In genomic region chr1:63102758-63103451, GRCm38 (mm10) we compare ENCODE assay signal across 24 mouse cellular contexts.
"Had no signal": no experiment of that assay in that cellular context is flagged by ENCODE, and none has a peak within 500 bp of the region (broad histone marks: within the 10 kb centered on the region; RNA-seq: fewer than 3 reads in every experiment).

No protein-coding gene starts in this region.

- H3K27ac ChIP-seq: kidney, postnatal 0 days; layer of hippocampus, adult 2 months; limb, embryonic 10.5 days; limb, embryonic 13.5 days; liver, embryonic 12.5 days; liver, embryonic 15.5 days; lung, embryonic 15.5 days; midbrain, embryonic 10.5 days; midbrain, embryonic 13.5 days; neural tube, embryonic 13.5 days; stomach, embryonic 15.5 days had no signal

- H3K4me2 ChIP-seq: limb, embryonic 13.5 days; liver, embryonic 12.5 days; liver, embryonic 15.5 days; lung, embryonic 15.5 days; midbrain, embryonic 13.5 days; neural tube, embryonic 13.5 days; stomach, embryonic 15.5 days had no signal

- H3K9ac ChIP-seq: limb, embryonic 13.5 days; liver, embryonic 12.5 days; liver, embryonic 15.5 days; lung, embryonic 15.5 days; midbrain, embryonic 13.5 days; neural tube, embryonic 13.5 days; stomach, embryonic 15.5 days had no signal

- H3K4me1 ChIP-seq: limb, embryonic 10.5 days; midbrain, embryonic 10.5 days; midbrain, embryonic 13.5 days; stomach, embryonic 15.5 days had no signal

- DNase-seq: kidney, postnatal 25 days; layer of hippocampus, adult 9-11 months; liver; lung, adult 18-20 months; lung, postnatal 10 days; lung, postnatal 36 days; retina, postnatal 1 day; right cerebral cortex, postnatal 25 days; spleen, adult 18-20 months; thymus, postnatal 25 days had no signal

- H3K9me3 ChIP-seq: limb, embryonic 10.5 days; limb, embryonic 13.5 days; liver, embryonic 12.5 days; liver, embryonic 15.5 days; lung, embryonic 15.5 days; megakaryocyte, embryonic 14.5 days; midbrain, embryonic 10.5 days; midbrain, embryonic 13.5 days; neural tube, embryonic 13.5 days; stomach, embryonic 15.5 days had no signal

- H3K27me3 ChIP-seq: limb, embryonic 13.5 days; liver, embryonic 12.5 days; liver, embryonic 15.5 days; lung, embryonic 15.5 days; megakaryocyte, embryonic 14.5 days; midbrain, embryonic 13.5 days; neural tube, embryonic 13.5 days; stomach, embryonic 15.5 days had no signal

- ATAC-seq: liver, embryonic 12.5 days; midbrain, embryonic 13.5 days; midbrain, embryonic 16.5 days had no signal

- H3K4me3 ChIP-seq: layer of hippocampus, adult 2 months; limb, embryonic 10.5 days; limb, embryonic 13.5 days; liver, embryonic 12.5 days; liver, embryonic 15.5 days; lung, embryonic 15.5 days; megakaryocyte, embryonic 14.5 days; midbrain, embryonic 10.5 days; midbrain, embryonic 13.5 days; myocyte; neural tube, embryonic 13.5 days; stomach, embryonic 15.5 days had no signal
